Mouse (Mus musculus): ENCODE measurements at regions not wholly inside any gene's neighbourhood (a gene's known extent, or its start where the extent isn't known, plus 50 kb on each side); places are given as distances from the start of the nearest gene placed in this dataset.

- DNase-seq (ENCODE audit: low read depth, low spot score): no peak
Measured at GRCm38 (mm10) chr9:50138341-50138978, 206.3 kb downstream of the Rpl10-ps3 start.

- DNase-seq (ENCODE audit: low read depth, low spot score): no peak
Measured at GRCm38 (mm10) chr9:50136636-50136985, 208.2 kb downstream of the Rpl10-ps3 start.

GRCm38 (mm10) chr9:50135939-50136635 is 208.7 kb downstream of the Rpl10-ps3 start:
- DNase-seq (ENCODE audit: low read depth, low spot score): no peak

DNA sequence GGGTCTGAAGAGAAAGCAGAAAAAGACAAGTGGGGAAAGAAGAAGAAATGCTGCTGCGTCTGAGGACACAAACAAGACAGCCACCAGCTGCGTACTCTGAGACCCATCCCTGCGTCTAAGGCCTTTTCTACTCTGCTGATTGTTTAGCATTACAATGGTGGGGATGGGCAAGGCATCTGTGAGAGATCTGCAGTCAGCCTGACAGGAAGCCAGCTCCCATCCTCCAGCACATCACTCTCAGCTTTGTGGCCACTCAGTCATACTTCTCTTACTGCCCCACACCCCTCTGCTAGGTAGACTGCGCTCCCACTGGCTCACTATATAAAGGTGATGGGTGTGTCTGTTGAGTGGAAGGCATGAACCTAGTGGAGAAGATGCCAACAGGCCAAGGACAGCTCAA is 220.5 kb downstream of the Rpl10-ps3 start:
- no peak for DNase-seq (ENCODE audit: low read depth, low spot score)

GRCm38 (mm10) chr9:50120820-50121599 is 223.8 kb downstream of the Rpl10-ps3 start:
- peak; percentile 63 for DNase-seq (ENCODE audit: low read depth, low spot score)

GRCm38 (mm10) chr9:50119412-50119811 is 225.4 kb downstream of the Rpl10-ps3 start:
- peak; percentile 59 for DNase-seq (ENCODE audit: low read depth, low spot score)

DNA sequence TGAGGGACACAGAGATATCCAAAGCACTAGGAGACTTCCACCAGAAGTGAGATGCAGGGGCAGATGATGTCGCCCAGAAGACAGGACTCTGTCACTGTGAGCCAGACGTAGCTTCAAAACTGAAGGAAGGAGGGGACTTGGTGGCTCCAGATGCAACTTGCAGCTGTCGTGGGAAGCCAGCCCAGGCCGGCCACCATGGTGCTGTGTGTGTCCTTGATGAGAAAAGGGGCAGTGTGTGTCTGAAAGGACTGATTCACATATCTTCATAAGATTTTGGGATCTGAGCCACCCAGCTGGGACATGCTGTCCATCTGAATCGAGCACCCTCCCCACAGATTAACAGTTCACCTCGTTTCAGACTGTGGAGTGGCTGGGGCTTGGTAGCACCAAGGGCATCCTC is 226.2 kb downstream of the Rpl10-ps3 start:
- peak; percentile 83 for DNase-seq (ENCODE audit: low read depth, low spot score)

DNA sequence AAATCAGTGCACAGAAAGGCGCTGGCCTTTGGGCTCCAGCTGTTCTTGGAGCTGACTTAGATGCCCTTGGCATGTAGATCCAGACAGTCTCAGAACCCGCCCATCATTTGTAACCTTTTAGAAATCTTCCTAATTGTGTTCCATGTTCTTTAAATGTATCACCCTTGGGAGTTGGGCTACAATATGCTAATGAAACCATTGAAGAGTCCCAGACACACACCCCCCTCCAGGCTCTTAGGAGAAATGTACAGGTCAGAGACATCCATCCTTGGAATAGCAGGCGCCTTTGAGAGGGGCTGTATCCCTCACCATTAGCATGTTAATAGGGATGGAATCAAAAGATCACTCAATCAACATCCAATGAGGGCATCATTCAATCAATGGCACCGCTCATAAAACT is 238.2 kb downstream of the Rpl10-ps3 start:
- peak; percentile 26 for DNase-seq (ENCODE audit: low read depth, low spot score)

- DNase-seq (ENCODE audit: low read depth, low spot score): peak; percentile 29
Measured at GRCm38 (mm10) chr9:50102766-50103165, 242.0 kb downstream of the Rpl10-ps3 start.

DNA sequence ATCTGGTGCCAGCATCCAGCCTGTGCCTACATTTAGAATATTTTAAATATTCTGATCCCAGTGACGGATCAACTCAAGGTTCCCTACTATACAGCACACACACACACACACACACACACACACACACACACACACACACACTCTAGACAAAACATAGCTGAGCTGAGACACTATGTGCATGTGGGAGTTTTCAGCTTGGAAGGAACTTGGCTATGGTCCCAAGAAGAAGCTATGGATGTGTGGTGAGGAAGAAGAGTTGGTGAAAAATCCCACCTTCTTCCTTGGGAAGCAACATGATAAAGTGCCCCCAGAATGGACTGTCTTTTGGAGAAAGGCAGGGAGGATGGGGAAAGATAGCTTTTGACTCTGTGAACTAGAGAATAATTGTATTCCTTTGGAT is 243.7 kb downstream of the Rpl10-ps3 start:
- peak; percentile 57 for DNase-seq (ENCODE audit: low read depth, low spot score)

DNA sequence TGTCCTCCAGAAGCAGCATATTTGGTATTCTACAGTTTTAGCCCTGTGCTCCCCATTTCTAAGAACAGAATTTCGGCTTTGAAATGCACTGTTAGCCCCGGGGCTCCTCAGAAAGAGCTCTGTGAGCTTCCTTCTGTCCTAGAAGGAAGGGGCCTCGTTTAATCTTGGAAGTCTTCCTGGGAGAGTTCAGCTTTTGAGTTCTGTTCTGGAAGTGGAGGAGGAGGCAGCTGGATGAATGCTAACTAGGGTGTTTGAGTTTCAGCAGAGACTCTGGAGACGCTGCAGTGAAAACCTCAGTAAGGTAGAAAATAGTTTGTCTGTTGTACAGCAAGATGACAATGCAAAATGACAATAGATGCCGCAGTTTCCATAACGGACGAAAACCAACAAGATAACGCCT is 253.8 kb downstream of the Rpl10-ps3 start:
- DNase-seq (ENCODE audit: low read depth, low spot score): peak; percentile 68

GRCm38 (mm10) chr9:50089916-50090315 is 254.9 kb downstream of the Rpl10-ps3 start:
- no peak for DNase-seq (ENCODE audit: low read depth, low spot score)

GRCm38 (mm10) chr9:50080205-50080604 is 264.6 kb downstream of the Rpl10-ps3 start:
- no peak for DNase-seq (ENCODE audit: low read depth, low spot score)

DNA sequence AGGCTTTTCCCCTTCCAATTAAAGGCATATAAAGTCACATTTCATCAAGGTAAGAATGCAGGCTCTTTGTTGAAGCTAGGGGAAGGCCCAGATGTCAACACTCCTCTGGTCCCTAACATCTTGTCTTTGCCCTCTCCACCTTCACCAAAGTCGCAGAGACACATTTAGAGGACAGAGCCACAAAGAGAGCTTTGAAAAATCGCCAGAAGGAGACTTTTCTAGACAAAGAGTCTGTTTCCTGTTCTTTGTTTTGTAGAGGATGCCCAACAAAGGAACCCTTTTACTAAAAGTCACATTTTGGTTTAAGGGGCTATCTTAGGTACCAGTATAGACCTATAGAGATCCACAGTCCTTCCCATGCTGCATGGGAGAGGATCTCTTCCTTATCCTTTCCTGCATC is 269.9 kb upstream of the Ncam1 start:
- no peak for DNase-seq (ENCODE audit: low read depth, low spot score)

- peak; percentile 61 for DNase-seq (ENCODE audit: low read depth, low spot score)
Measured at GRCm38 (mm10) chr9:50067729-50068225, 269.1 kb upstream of the Ncam1 start.

DNA sequence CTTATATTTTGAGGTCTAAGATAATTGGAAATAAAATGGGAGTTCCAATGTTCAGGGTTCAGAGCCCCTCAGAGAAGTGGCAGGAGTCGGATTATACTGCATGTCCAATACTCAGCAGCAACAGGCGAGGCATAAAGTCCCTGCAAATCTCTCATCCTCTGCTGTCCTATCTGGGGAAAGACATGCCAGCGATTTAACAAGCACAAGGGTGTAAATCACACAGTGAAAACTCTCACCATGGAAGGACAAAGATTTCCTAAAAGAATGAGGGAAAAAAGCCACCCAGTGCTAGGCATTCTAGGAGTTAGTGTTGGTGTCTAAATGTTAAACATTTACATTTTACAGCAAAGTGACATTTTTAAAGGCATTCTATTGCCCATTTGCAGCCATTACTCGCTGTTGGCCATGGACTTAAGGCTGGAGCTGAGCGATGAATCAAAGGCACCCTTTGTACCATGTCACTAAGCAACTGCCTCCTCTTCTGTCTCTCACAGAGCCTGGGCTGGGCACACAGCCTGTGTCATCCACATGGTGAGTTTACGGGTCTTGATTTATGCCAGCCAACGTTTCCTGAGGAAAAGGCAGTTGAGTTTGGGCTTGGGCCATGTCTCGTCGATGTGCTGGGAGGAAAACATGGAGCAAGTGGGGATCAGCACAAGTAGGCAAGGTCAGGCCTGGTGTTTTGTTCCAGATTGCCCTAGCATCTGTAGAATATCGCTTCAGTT is 265.9 kb upstream of the Ncam1 start:
- peak; percentile 88 for DNase-seq (ENCODE audit: low read depth, low spot score)

GRCm38 (mm10) chr9:50038231-50038630 is 239.5 kb upstream of the Ncam1 start:
- no peak for DNase-seq (ENCODE audit: low read depth, low spot score)

GRCm38 (mm10) chr9:50032322-50033158 is 233.8 kb upstream of the Ncam1 start:
- no peak for DNase-seq (ENCODE audit: low read depth, low spot score)

GRCm38 (mm10) chr9:50031318-50031717 is 232.6 kb upstream of the Ncam1 start:
- no peak for DNase-seq (ENCODE audit: low read depth, low spot score)

DNA sequence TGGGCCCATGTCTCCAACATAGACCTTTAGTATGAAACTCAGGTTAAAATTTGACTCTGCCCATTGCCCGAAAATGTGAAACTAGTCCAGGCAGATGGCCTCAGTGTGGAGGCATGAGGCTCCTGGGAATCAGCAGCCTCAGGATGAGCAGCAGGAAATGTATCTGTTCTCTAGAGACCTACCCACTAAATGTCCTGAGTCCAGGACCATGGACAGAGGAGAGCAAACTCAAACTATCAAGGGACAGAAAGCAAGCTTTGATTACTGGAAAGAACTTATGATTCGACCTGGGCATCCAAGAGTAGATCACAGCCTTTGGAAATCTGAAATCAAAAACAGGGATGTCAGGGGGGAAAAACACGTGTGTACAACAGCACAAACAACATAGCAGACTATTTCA is 230.3 kb upstream of the Ncam1 start:
- DNase-seq (ENCODE audit: low read depth, low spot score): no peak

DNA sequence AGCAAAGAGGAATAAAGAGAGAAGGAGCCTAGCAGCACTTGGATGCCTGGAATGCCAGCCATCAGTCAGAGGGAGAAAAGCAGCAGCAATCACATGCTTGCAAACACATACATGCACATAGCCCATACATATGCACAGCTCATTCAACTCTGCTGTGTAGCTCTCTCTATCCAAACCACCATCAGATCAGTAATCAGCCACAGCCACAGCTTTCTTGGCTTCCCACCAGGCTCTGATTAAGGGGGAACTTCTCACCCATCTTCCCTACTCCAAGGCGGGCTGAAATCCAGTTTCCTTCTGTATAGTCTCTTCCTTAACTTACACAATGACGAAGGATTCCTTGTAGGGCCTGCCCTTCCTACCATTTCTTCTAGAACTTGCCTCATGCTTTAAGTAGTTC is 229.8 kb upstream of the Ncam1 start:
- DNase-seq (ENCODE audit: low read depth, low spot score): no peak

Data from brain, adult 2 months (tissue).